Mouse (Mus musculus): ENCODE results near the gene Dnah2.
A peak's percentile ranks its signal among the peaks of the same experiment; 100 is the strongest.

GRCm38 (mm10) chr11:69580091-69580514 is 31.2 kb upstream of the Dnah2 start, which contains the start of the genes Wrap53 and Trp53:
- peak; percentile 96 for TF ChIP-seq TCF12 (IDR thresholded peaks at IDR 0.05; ENCODE audit: low read depth, low read length)
- TF ChIP-seq CTCF (conservative IDR thresholded peaks at IDR 0.05 in 1 of 2, IDR thresholded peaks at IDR 0.05 in 1 of 2; ENCODE audit: low read depth in 2 of 2, low read length in 2 of 2) = peak in 1 of 2 experiments; percentile 26; a peak in 2 of 4 replicates
- TF ChIP-seq ZNF384 (IDR thresholded peaks at IDR 0.05; ENCODE audit: low read depth, low read length) = no peak
